ENCODE assay signal across 8 mouse cellular contexts in the genomic region with DNA sequence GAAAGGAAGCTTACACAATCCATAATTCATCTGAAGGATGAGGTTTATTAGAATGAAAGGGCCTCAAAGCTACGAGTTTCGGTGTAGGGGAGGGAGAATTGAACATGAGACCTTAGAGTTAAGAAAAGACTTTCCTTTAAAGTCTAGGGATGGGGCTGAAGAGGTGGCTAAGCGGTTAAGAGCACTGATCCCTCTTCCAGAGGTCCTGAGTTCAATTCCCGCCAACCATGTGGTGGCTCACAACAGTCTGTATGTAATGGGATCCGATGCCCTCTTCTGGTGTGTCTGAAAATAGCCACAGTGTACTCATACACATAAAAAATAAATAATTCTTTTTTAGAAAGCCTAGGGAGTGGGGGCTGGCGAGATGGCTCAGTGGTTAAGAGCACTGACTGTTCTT. TPM values are rescaled to one million over a fixed set of nuclear protein-coding genes. Genes with fewer than 3 reads are reported as not detected.
DNase-seq lines count a peak whose midpoint lies in the region; ATAC-seq and TF ChIP-seq lines count a peak whose summit lies in the region.

No protein-coding gene starts in this region.

- peak overlapping the region; percentile 68 for H3K4me3 ChIP-seq in kidney, postnatal 0 days (replicated peaks; ENCODE audit: low read depth, low read length)
- H3K4me3 ChIP-seq in erythroblast, embryonic 14.5 days (replicated peaks): peak overlapping the region; percentile 97
- H3K4me3 ChIP-seq in liver, embryonic 12.5 days: peak overlapping the region; percentile 84

- peaks cover 9% of the 10 kb centered on the region; the same call in 1 of the 2 replicates for H3K36me3 ChIP-seq in kidney, postnatal 0 days (ENCODE audit: insufficient read depth, low read length)
- peaks cover 32% of the 10 kb centered on the region for H3K36me3 ChIP-seq in erythroblast, embryonic 14.5 days (ENCODE audit: control insufficient read depth)
- H3K36me3 ChIP-seq in liver, embryonic 12.5 days: peaks cover 27% of the 10 kb centered on the region

- no peak for ATAC-seq in kidney, postnatal 0 days (replicated peaks; ENCODE audit: low FRiP score, low read depth)
- ATAC-seq in liver, embryonic 12.5 days: no peak

- TF ChIP-seq CTCF in kidney, postnatal 0 days (IDR thresholded peaks at IDR 0.05; ENCODE audit: low read depth): peak; percentile 27; the same call in 1 of the 2 replicates

- H3K4me1 ChIP-seq in kidney, postnatal 0 days (replicated peaks; ENCODE audit: insufficient read depth, low read length): peaks cover 18% of the 10 kb centered on the region; the same call in 1 of the 2 replicates
- H3K4me1 ChIP-seq in erythroblast, embryonic 14.5 days (ENCODE audit: control insufficient read depth): peaks cover 47% of the 10 kb centered on the region
- peaks cover 48% of the 10 kb centered on the region for H3K4me1 ChIP-seq in liver, embryonic 12.5 days

- no peaks in the 10 kb centered on the region for H3K27me3 ChIP-seq in kidney, postnatal 0 days (ENCODE audit: insufficient read depth, low read length)
- no peaks in the 10 kb centered on the region for H3K27me3 ChIP-seq in erythroblast, embryonic 14.5 days (ENCODE audit: control insufficient read depth)
- no peaks in the 10 kb centered on the region for H3K27me3 ChIP-seq in liver, embryonic 12.5 days (replicated peaks)

- DNase-seq in kidney, postnatal 0 days (ENCODE audit: low spot score): peak; percentile 18
- DNase-seq in kidney, postnatal 25 days: no peak
- DNase-seq in MN1 (ENCODE audit: low spot score): peak; percentile 57
- DNase-seq in testis, postnatal 10 days (ENCODE audit: low spot score): peak; percentile 35
- DNase-seq in adrenal gland, postnatal 36 days: no peak
- DNase-seq in gastrocnemius, postnatal 10 days: no peak

- 56% methylated on average over 6 of the region's 6 CpGs for WGBS in kidney, postnatal 0 days
- 33% methylated on average over 6 of the region's 6 CpGs for WGBS in liver, embryonic 12.5 days (ENCODE audit: insufficient replicate concordance)

- H3K9me3 ChIP-seq in kidney, postnatal 0 days (replicated peaks; ENCODE audit: low read length): no peaks in the 10 kb centered on the region
- H3K9me3 ChIP-seq in erythroblast, embryonic 14.5 days (ENCODE audit: control insufficient read depth, low read length): no peaks in the 10 kb centered on the region
- H3K9me3 ChIP-seq in liver, embryonic 12.5 days (replicated peaks): no peaks in the 10 kb centered on the region

- peak overlapping the region; percentile 73 for H3K4me2 ChIP-seq in kidney, postnatal 0 days (ENCODE audit: low read length)
- H3K4me2 ChIP-seq in liver, embryonic 12.5 days: peak overlapping the region; percentile 91

- H3K27ac ChIP-seq in kidney, postnatal 0 days: peak overlapping the region; percentile 96
- H3K27ac ChIP-seq in liver, embryonic 12.5 days: peak overlapping the region; percentile 100

- H3K9ac ChIP-seq in kidney, postnatal 0 days (ENCODE audit: low read depth, low read length): peak overlapping the region; percentile 75
- H3K9ac ChIP-seq in liver, embryonic 12.5 days: peak overlapping the region; percentile 88

RNA-seq across cellular contexts. Expression of a gene that starts 0.6 kb away (rescaled TPM):
- 64.5 and 65.1 TPM in 2 replicates for polyA plus RNA-seq in kidney, postnatal 0 days (2015; fragmentation: Nextera tagmentation; extraction: Ambion mirVana)
- 19.2 and 20.4 TPM in 2 replicates for polyA plus RNA-seq in erythroblast, embryonic 14.5 days (2012)
- polyA plus RNA-seq in liver, embryonic 12.5 days (2016; fragmentation: Nextera tagmentation; extraction: Ambion mirVana): 29.0 and 30.4 TPM in 2 replicates
- total RNA-seq in adrenal gland, postnatal 36 days (2021): 10 to 100 TPM; 57.8 to 63.2 TPM
- 10 to 100 TPM; 21.4 to 40.0 TPM for total RNA-seq in gastrocnemius, postnatal 10 days (2021)

RNA-seq across cellular contexts. Expression of a gene that starts 0.8 kb away (rescaled TPM):
- polyA plus RNA-seq in kidney, postnatal 0 days (2015; fragmentation: Nextera tagmentation; extraction: Ambion mirVana): not detected in 2 replicates
- 0.08 and 0.15 TPM in 2 replicates for polyA plus RNA-seq in erythroblast, embryonic 14.5 days (2012)
- not detected in 2 replicates for polyA plus RNA-seq in liver, embryonic 12.5 days (2016; fragmentation: Nextera tagmentation; extraction: Ambion mirVana)
- total RNA-seq in adrenal gland, postnatal 36 days (2021): 1 to 10 TPM in 1 of 2 experiments, not detected in 1; 1.4 TPM
- under 1 TPM; 0.66 to 0.81 TPM for total RNA-seq in gastrocnemius, postnatal 10 days (2021)

RNA-seq across cellular contexts. Expression of a gene that starts 1.0 kb away (rescaled TPM):
- polyA plus RNA-seq in kidney, postnatal 0 days (2015; fragmentation: Nextera tagmentation; extraction: Ambion mirVana): 1.5 and 1.7 TPM in 2 replicates
- polyA plus RNA-seq in erythroblast, embryonic 14.5 days (2012): 0.03 and 0.05 TPM in 2 replicates
- polyA plus RNA-seq in liver, embryonic 12.5 days (2016; fragmentation: Nextera tagmentation; extraction: Ambion mirVana): 2.1 and 2.3 TPM in 2 replicates
- total RNA-seq in adrenal gland, postnatal 36 days (2021): 1 to 10 TPM; 1.3 to 1.4 TPM
- under 1 TPM; 0.38 to 0.88 TPM for total RNA-seq in gastrocnemius, postnatal 10 days (2021)

RNA-seq across cellular contexts. Expression of a gene that starts 4.7 kb away (rescaled TPM):
- 23.7 and 26.2 TPM in 2 replicates for polyA plus RNA-seq in kidney, postnatal 0 days (2015; fragmentation: Nextera tagmentation; extraction: Ambion mirVana)
- 0.08 TPM in 1 of 2 replicates, not detected in the other for polyA plus RNA-seq in erythroblast, embryonic 14.5 days (2012)
- 2.0 and 2.3 TPM in 2 replicates for polyA plus RNA-seq in liver, embryonic 12.5 days (2016; fragmentation: Nextera tagmentation; extraction: Ambion mirVana)
- 100 to 1,000 TPM in 1 of 2 experiments, 10 to 100 TPM in 1; 84.6 to 143 TPM for total RNA-seq in adrenal gland, postnatal 36 days (2021)
- total RNA-seq in gastrocnemius, postnatal 10 days (2021): 100 to 1,000 TPM; 204 to 222 TPM

RNA-seq across cellular contexts. Expression of a gene that starts 20.0 kb away (rescaled TPM):
- not detected in 2 replicates for polyA plus RNA-seq in kidney, postnatal 0 days (2015; fragmentation: Nextera tagmentation; extraction: Ambion mirVana)
- polyA plus RNA-seq in erythroblast, embryonic 14.5 days (2012): not detected in 2 replicates
- not detected in 2 replicates for polyA plus RNA-seq in liver, embryonic 12.5 days (2016; fragmentation: Nextera tagmentation; extraction: Ambion mirVana)
- total RNA-seq in adrenal gland, postnatal 36 days (2021): not detected
- total RNA-seq in gastrocnemius, postnatal 10 days (2021): not detected

Comparison
In these comparisons a context has a peak if more than half of its experiments do, and no peak if none do; other contexts are left out.
1. DNase-seq: peak in kidney, postnatal 0 days (single experiment), MN1 (single experiment) and testis, postnatal 10 days (single experiment); none in kidney, postnatal 25 days (0 of 2), adrenal gland, postnatal 36 days (0 of 2) and gastrocnemius, postnatal 10 days (single experiment).
2. Peak in every context shown above with its lines, with median percentiles within 50 percentile points of each other: H3K4me3 ChIP-seq.